Mouse (Mus musculus): ENCODE data around the gene E330009J07Rik.

DNA sequence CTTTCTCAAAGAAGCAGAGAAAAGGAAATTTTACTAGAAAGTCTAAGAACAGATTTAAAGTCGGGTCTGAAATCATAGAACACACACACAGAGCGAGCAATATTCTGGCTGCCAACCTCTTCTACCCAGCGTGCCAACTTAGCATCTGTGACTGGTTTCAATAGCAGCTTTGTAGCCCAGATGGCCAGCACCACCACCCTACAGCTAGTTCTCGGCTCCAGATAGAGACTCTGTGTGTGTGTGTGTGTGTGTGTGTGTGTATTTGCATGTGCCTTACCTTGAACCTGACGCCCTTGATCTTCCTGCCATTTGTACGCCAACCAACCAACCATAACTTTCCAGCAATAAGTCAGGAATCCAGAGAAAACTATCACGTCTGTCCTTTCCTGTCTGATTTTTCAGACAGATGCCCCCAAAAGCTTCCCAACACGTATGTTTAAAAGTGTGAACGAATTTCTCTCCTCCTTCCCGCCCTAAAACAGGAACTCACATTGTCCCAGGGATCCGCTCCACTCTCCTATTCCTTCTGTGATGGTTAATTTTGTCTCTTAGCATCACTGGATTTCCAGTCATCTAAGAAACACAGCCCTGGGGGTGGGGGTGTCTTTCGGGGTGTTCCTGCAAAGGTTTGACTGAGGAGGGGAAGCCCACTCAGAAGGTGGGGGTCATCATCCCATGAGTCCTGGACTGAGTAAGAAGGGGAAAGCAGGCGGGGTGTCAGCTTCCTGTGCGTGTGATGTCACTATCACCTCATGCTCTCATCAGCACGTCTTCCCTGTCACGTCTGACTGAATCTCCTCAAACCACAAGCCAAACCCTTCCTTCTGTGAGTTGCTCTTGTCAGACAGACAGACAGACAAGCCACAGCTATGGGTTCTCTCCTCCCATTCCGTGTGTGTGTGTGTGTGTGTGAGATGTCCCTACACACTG, 3.3 kb downstream of the E330009J07Rik start:
- TF ChIP-seq CHD2 (IDR thresholded peaks at IDR 0.05; ENCODE audit: low read depth, low read length) (no peak), HCFC1 (IDR thresholded peaks at IDR 0.05; ENCODE audit: borderline replicate concordance, insufficient read depth, low read length) (no peak), ZC3H11A (IDR thresholded peaks at IDR 0.05; ENCODE audit: borderline replicate concordance, low read depth, low read length) (no peak), MAFK (IDR thresholded peaks at IDR 0.05; ENCODE audit: insufficient read depth, low read depth, low read length) (no peak), ZNF384 (IDR thresholded peaks at IDR 0.05; ENCODE audit: low read depth, low read length) (no peak)

All from ES-E14 (cell line).